Mouse (Mus musculus) megakaryocyte-erythroid progenitor cell, adult 5-6 weeks (primary cell): ENCODE measurements around the gene Olfr1291-ps1. TPM values are rescaled to one million over a fixed set of nuclear protein-coding genes. Genes with fewer than 3 reads are reported as not detected.

ENCODE experiments used
- ATAC-seq: replicated peaks from 2 replicates; pipeline ENCODE4 v1.8.0; 2016; ENCODE audit warnings: mild to moderate bottlenecking, inconsistent platforms; ENCODE audit not compliant: severe bottlenecking, poor library complexity, low FRiP score, low TSS enrichment
- total RNA-seq, 2 experiments: library from RNA; stranded (forward) in 1 of 2; stranded (reverse) in 1 of 2; fragments of 200-1000, 215-1000 nt in 1 of 2; fragments of >200 nt in 1 of 2; fragmentation: Nextera tagmentation in 1 of 2; gene quantifications; 2 replicates each; pipeline ENCODE4 v1.2.3; 2014 to 2017

Gene Olfr1291-ps1
- not detected in 2 replicates for total RNA-seq (2014; fragmentation: Nextera tagmentation)
- total RNA-seq (2017), result not detected in 2 replicates

- no peak for ATAC-seq
These were observed at the start of gene Olfr1291-ps1 for GRCm38 (mm10) chr2:111496880-111497279. Gene Olfr1291-ps1 (plus strand): TSS chr2:111497180.

- ATAC-seq, result no peak
These were observed 48.1 kb upstream of the Olfr1291-ps1 start, which contains the start of gene Olfr1287 for GRCm38 (mm10) chr2:111448842-111449241. Gene Olfr1287 (plus strand): TSS chr2:111449142.

- ATAC-seq, result no peak
These were observed 23.2 kb upstream of the Olfr1291-ps1 start, which contains the start of gene Olfr1288 for GRCm38 (mm10) chr2:111473801-111474200. Gene Olfr1288 (plus strand): TSS chr2:111474101.

- ATAC-seq, result no peak
These were observed 16.5 kb upstream of the Olfr1291-ps1 start, which contains the start of gene Olfr1289 for GRCm38 (mm10) chr2:111480519-111480918. Gene Olfr1289 (plus strand): TSS chr2:111480819.

- ATAC-seq, result no peak
These were observed 3.3 kb upstream of the Olfr1291-ps1 start, which contains the start of gene Olfr1290 for GRCm38 (mm10) chr2:111493729-111494128. Gene Olfr1290 (minus strand): TSS chr2:111493829.

GRCm38 (mm10) chr2:111517451-111517850 lies 20.5 kb downstream of the Olfr1291-ps1 start:
- ATAC-seq, result no peak

- ATAC-seq, result no peak
These were observed 27.9 kb downstream of the Olfr1291-ps1 start, which contains the start of gene Olfr1293-ps for GRCm38 (mm10) chr2:111524903-111525302. Gene Olfr1293-ps (plus strand): TSS chr2:111525203.

GRCm38 (mm10) chr2:111540191-111540590 lies 43.2 kb downstream of the Olfr1291-ps1 start, which contains the start of gene Olfr1294:
Gene Olfr1294 (minus strand): TSS chr2:111540291.
- ATAC-seq, result no peak

Other genes with a start within 250 kb of the Olfr1291-ps1 start
- not detected in 2 replicates for gene Olfr1276, start 242.7 kb upstream of the Olfr1291-ps1 start, total RNA-seq (2014; fragmentation: Nextera tagmentation)
- not detected in 2 replicates for gene Olfr1276, start 242.7 kb upstream of the Olfr1291-ps1 start, total RNA-seq (2017)
- not detected in 2 replicates for gene Olfr1277, start 223.1 kb upstream of the Olfr1291-ps1 start, total RNA-seq (2014; fragmentation: Nextera tagmentation)
- not detected in 2 replicates for gene Olfr1277, start 223.1 kb upstream of the Olfr1291-ps1 start, total RNA-seq (2017)
- gene Olfr1278, start 207.0 kb upstream of the Olfr1291-ps1 start, total RNA-seq (2014; fragmentation: Nextera tagmentation), result not detected in 2 replicates
- not detected in 2 replicates for gene Olfr1278, start 207.0 kb upstream of the Olfr1291-ps1 start, total RNA-seq (2017)
- gene Olfr1279, start 196.5 kb upstream of the Olfr1291-ps1 start, total RNA-seq (2014; fragmentation: Nextera tagmentation), result not detected in 2 replicates
- not detected in 2 replicates for gene Olfr1279, start 196.5 kb upstream of the Olfr1291-ps1 start, total RNA-seq (2017)
- not detected in 2 replicates for gene Olfr1280, start 183.2 kb upstream of the Olfr1291-ps1 start, total RNA-seq (2014; fragmentation: Nextera tagmentation)
- gene Olfr1280, start 183.2 kb upstream of the Olfr1291-ps1 start, total RNA-seq (2017), result not detected in 2 replicates
- gene Olfr1281, start 170.7 kb upstream of the Olfr1291-ps1 start, total RNA-seq (2014; fragmentation: Nextera tagmentation), result not detected in 2 replicates
- gene Olfr1281, start 170.7 kb upstream of the Olfr1291-ps1 start, total RNA-seq (2017), result not detected in 2 replicates
- gene Olfr1282, start 161.1 kb upstream of the Olfr1291-ps1 start, total RNA-seq (2014; fragmentation: Nextera tagmentation), result not detected in 2 replicates
- not detected in 2 replicates for gene Olfr1282, start 161.1 kb upstream of the Olfr1291-ps1 start, total RNA-seq (2017)
- gene Olfr1283, start 130.4 kb upstream of the Olfr1291-ps1 start, total RNA-seq (2014; fragmentation: Nextera tagmentation), result not detected in 2 replicates
- gene Olfr1283, start 130.4 kb upstream of the Olfr1291-ps1 start, total RNA-seq (2017), result not detected in 2 replicates
- not detected in 2 replicates for gene Olfr1284, start 121.7 kb upstream of the Olfr1291-ps1 start, total RNA-seq (2014; fragmentation: Nextera tagmentation)
- not detected in 2 replicates for gene Olfr1284, start 121.7 kb upstream of the Olfr1291-ps1 start, total RNA-seq (2017)
- gene Olfr1286, start 74.1 kb upstream of the Olfr1291-ps1 start, total RNA-seq (2014; fragmentation: Nextera tagmentation), result not detected in 2 replicates
- gene Olfr1286, start 74.1 kb upstream of the Olfr1291-ps1 start, total RNA-seq (2017), result not detected in 2 replicates
- gene Olfr1287, start 48.0 kb upstream of the Olfr1291-ps1 start, total RNA-seq (2014; fragmentation: Nextera tagmentation), result not detected in 2 replicates
- not detected in 2 replicates for gene Olfr1287, start 48.0 kb upstream of the Olfr1291-ps1 start, total RNA-seq (2017)
- not detected in 2 replicates for gene Olfr1288, start 23.1 kb upstream of the Olfr1291-ps1 start, total RNA-seq (2014; fragmentation: Nextera tagmentation)
- gene Olfr1288, start 23.1 kb upstream of the Olfr1291-ps1 start, total RNA-seq (2017), result not detected in 2 replicates
- not detected in 2 replicates for gene Olfr1289, start 16.4 kb upstream of the Olfr1291-ps1 start, total RNA-seq (2014; fragmentation: Nextera tagmentation)
- gene Olfr1289, start 16.4 kb upstream of the Olfr1291-ps1 start, total RNA-seq (2017), result not detected in 2 replicates
- gene Olfr1290, start 3.4 kb upstream of the Olfr1291-ps1 start, total RNA-seq (2014; fragmentation: Nextera tagmentation), result not detected in 2 replicates
- gene Olfr1290, start 3.4 kb upstream of the Olfr1291-ps1 start, total RNA-seq (2017), result not detected in 2 replicates
- gene Olfr1293-ps, start 28.0 kb downstream of the Olfr1291-ps1 start, total RNA-seq (2014; fragmentation: Nextera tagmentation), result not detected in 2 replicates
- gene Olfr1293-ps, start 28.0 kb downstream of the Olfr1291-ps1 start, total RNA-seq (2017), result not detected in 2 replicates
- not detected in 2 replicates for gene Olfr1294, start 43.1 kb downstream of the Olfr1291-ps1 start, total RNA-seq (2014; fragmentation: Nextera tagmentation)
- gene Olfr1294, start 43.1 kb downstream of the Olfr1291-ps1 start, total RNA-seq (2017), result not detected in 2 replicates
- gene Olfr1295, start 72.5 kb downstream of the Olfr1291-ps1 start, total RNA-seq (2014; fragmentation: Nextera tagmentation), result not detected in 2 replicates
- gene Olfr1295, start 72.5 kb downstream of the Olfr1291-ps1 start, total RNA-seq (2017), result not detected in 2 replicates
- not detected in 2 replicates for gene Olfr1297, start 129.3 kb downstream of the Olfr1291-ps1 start, total RNA-seq (2014; fragmentation: Nextera tagmentation)
- gene Olfr1297, start 129.3 kb downstream of the Olfr1291-ps1 start, total RNA-seq (2017), result not detected in 2 replicates
- not detected in 2 replicates for gene Olfr1298, start 152.0 kb downstream of the Olfr1291-ps1 start, total RNA-seq (2014; fragmentation: Nextera tagmentation)
- not detected in 2 replicates for gene Olfr1298, start 152.0 kb downstream of the Olfr1291-ps1 start, total RNA-seq (2017)
- gene Olfr1299, start 164.2 kb downstream of the Olfr1291-ps1 start, total RNA-seq (2014; fragmentation: Nextera tagmentation), result not detected in 2 replicates
- not detected in 2 replicates for gene Olfr1299, start 164.2 kb downstream of the Olfr1291-ps1 start, total RNA-seq (2017)